Mouse (Mus musculus) CH12.LX (cell line): Measurements from ENCODE around the gene Zfp629. TPM values are rescaled to one million over a fixed set of nuclear protein-coding genes. Genes with fewer than 3 reads are reported as not detected.

Source experiments
- DNase-seq: peaks from one replicate; pipeline ENCODE4 v3.0.0-alpha.2; 2013; ENCODE audit errors: extremely low read depth
- H3K27ac ChIP-seq: 2 replicates; pipeline ENCODE4 v1.5.1; 2012; ENCODE audit warnings: low read depth, mild to moderate bottlenecking, control low read depth, moderate library complexity; ENCODE audit not compliant: insufficient read depth
- H3K27me3 ChIP-seq: replicated peaks from 2 replicates; pipeline ENCODE3; 2012; ENCODE audit warnings: inconsistent platforms
- H3K36me3 ChIP-seq, 2 experiments: replicated peaks in 1 of 2; 2 replicates each; pipeline versions ENCODE3 to v1.6.1; 2012; ENCODE audit warnings: inconsistent platforms in 1 of 2, low read length in 1 of 2, mild to moderate bottlenecking in 1 of 2, mixed read lengths in 1 of 2, moderate library complexity in 1 of 2; ENCODE audit not compliant: control insufficient read depth in 1 of 2, insufficient read depth in 1 of 2
- H3K4me1 ChIP-seq, 2 experiments: 2 replicates each; pipeline ENCODE4 v1.6.1; 2012; ENCODE audit warnings: inconsistent platforms in 1 of 2, moderate library complexity in 1 of 2; ENCODE audit not compliant: insufficient read depth in 2 of 2, control insufficient read depth in 1 of 2
- H3K4me2 ChIP-seq: 2 replicates; pipeline ENCODE4 v1.6.1; 2012; ENCODE audit warnings: low read depth, mild to moderate bottlenecking, control low read depth; ENCODE audit not compliant: poor library complexity, insufficient read depth, severe bottlenecking
- H3K4me3 ChIP-seq, 3 experiments: fragments of 150-350 bp in 1 of 3; sonication (generic) in 1 of 3; replicated peaks in 1 of 3; 2 replicates each; pipeline versions ENCODE3 to v1.5.1; 2011 to 2012; ENCODE audit warnings: low read depth in 2 of 3, low read length in 2 of 3, mild to moderate bottlenecking in 2 of 3, moderate library complexity in 2 of 3, control low read depth in 1 of 3, improper control_type of control experiment in 1 of 3, inconsistent platforms in 1 of 3, mixed read lengths in 1 of 3; ENCODE audit not compliant: poor library complexity in 1 of 3
- H3K79me2 ChIP-seq: replicated peaks from 2 replicates; pipeline ENCODE4 v1.6.1; 2012; ENCODE audit warnings: mild to moderate bottlenecking, moderate library complexity; ENCODE audit not compliant: control insufficient read depth, poor library complexity, insufficient read depth, severe bottlenecking; ENCODE audit errors: extremely low read depth
- H3K9ac ChIP-seq: 2 replicates; pipeline ENCODE4 v1.6.1; 2012; ENCODE audit warnings: low read depth, mild to moderate bottlenecking, control low read depth, moderate library complexity; ENCODE audit not compliant: insufficient read depth
- H3K9me3 ChIP-seq: replicated peaks from 2 replicates; pipeline ENCODE3; 2012; ENCODE audit warnings: low read length, inconsistent platforms, mixed read lengths
- CTCF ChIP-seq, 2 experiments: IDR thresholded peaks in 1 of 2; conservative IDR thresholded peaks in 1 of 2; 2 replicates each; pipeline ENCODE4 v1.5.1; 2011 to 2012; ENCODE audit warnings: low read depth in 2 of 2, low read length in 2 of 2, improper control_type of control experiment in 1 of 2, inconsistent platforms in 1 of 2, mild to moderate bottlenecking in 1 of 2, moderate library complexity in 1 of 2
- ELF1 ChIP-seq: IDR thresholded peaks from 2 replicates; pipeline ENCODE4 v1.6.1; 2014; ENCODE audit warnings: low read depth, mild to moderate bottlenecking, inconsistent platforms, low read length, improper control_type of control experiment
- ETS1 ChIP-seq: conservative IDR thresholded peaks from 2 replicates; pipeline ENCODE4 v1.6.1; 2012; ENCODE audit warnings: low read depth, mild to moderate bottlenecking, inconsistent platforms, low read length, improper control_type of control experiment, moderate library complexity
- JUN ChIP-seq: IDR thresholded peaks from 2 replicates; pipeline ENCODE4 v1.6.1; 2011; ENCODE audit warnings: low read depth, mild to moderate bottlenecking, low read length, improper control_type of control experiment, moderate library complexity; ENCODE audit not compliant: insufficient read depth
- KAT2A ChIP-seq: IDR thresholded peaks from 2 replicates; pipeline ENCODE4 v1.6.1; 2012; ENCODE audit warnings: low read length, improper control_type of control experiment, inconsistent platforms; ENCODE audit not compliant: insufficient replicate concordance
- MAFK ChIP-seq: IDR thresholded peaks from 2 replicates; pipeline ENCODE4 v1.6.1; 2011; ENCODE audit warnings: low read length, improper control_type of control experiment; ENCODE audit not compliant: insufficient replicate concordance
- MAX ChIP-seq: IDR thresholded peaks from 2 replicates; pipeline ENCODE4 v1.6.1; 2011; ENCODE audit warnings: low read length, improper control_type of control experiment
- PAX5 ChIP-seq: IDR thresholded peaks from 2 replicates; pipeline ENCODE4 v1.6.1; 2012; ENCODE audit warnings: low read length, inconsistent platforms, mixed read lengths
- POLR2A ChIP-seq: IDR thresholded peaks from 2 replicates; pipeline ENCODE4 v1.6.1; 2011; ENCODE audit warnings: low read depth, mild to moderate bottlenecking, improper control_type of control experiment, low read length
- POLR2AphosphoS2 ChIP-seq: IDR thresholded peaks from 2 replicates; pipeline ENCODE4 v1.6.1; 2011; ENCODE audit warnings: low read depth, low read length, improper control_type of control experiment
- RAD21 ChIP-seq: IDR thresholded peaks from 2 replicates; pipeline ENCODE4 v1.6.1; 2011; ENCODE audit warnings: low read depth, mild to moderate bottlenecking, low read length, improper control_type of control experiment, moderate library complexity
- RCOR1 ChIP-seq: conservative IDR thresholded peaks from 2 replicates; pipeline ENCODE4 v1.6.1; 2012; ENCODE audit warnings: low read depth, mild to moderate bottlenecking, inconsistent platforms, low read length, improper control_type of control experiment
- UBTF ChIP-seq: IDR thresholded peaks from 2 replicates; pipeline ENCODE4 v1.6.1; 2012; ENCODE audit warnings: low read depth, mild to moderate bottlenecking, inconsistent platforms, low read length, improper control_type of control experiment, moderate library complexity
- USF1 ChIP-seq: IDR thresholded peaks from 2 replicates; pipeline ENCODE4 v1.6.1; 2014; ENCODE audit warnings: low read depth, mild to moderate bottlenecking, inconsistent platforms, low read length, improper control_type of control experiment
- ZC3H11A ChIP-seq: IDR thresholded peaks from 2 replicates; pipeline ENCODE4 v1.6.1; 2012; ENCODE audit warnings: low read depth, mild to moderate bottlenecking, inconsistent platforms, low read length, improper control_type of control experiment
- ZNF384 ChIP-seq: IDR thresholded peaks from 2 replicates; pipeline ENCODE4 v1.6.1; 2012; ENCODE audit warnings: low read depth, low read length, improper control_type of control experiment, inconsistent platforms
- dilution Hi-C: fragments of 300-500 bp; cut with MboI; formaldehyde crosslinking; loops from 2 replicates; pipeline ENCODE4 v1.14.3; 2020; ENCODE audit warnings: low sequenced_read_pairs; ENCODE audit not compliant: extremely low pct_unique_long_range_greater_than_20kb, extremely low pct_ligation_motif_present
- in situ Hi-C: fragments of 300-500 bp; cut with MboI; formaldehyde crosslinking; loops from 3 replicates; pipeline ENCODE4 v1.14.3; 2019; ENCODE audit warnings: low sequenced_read_pairs, low pct_ligation_motif_present, low pct_unique_long_range_greater_than_20kb, mixed read lengths
- polyA plus RNA-seq: library from polyadenylated mRNA; unstranded; fragments of >175 nt; gene quantifications from 2 replicates; pipeline ENCODE4 v1.2.1, GENCODE M21; 2012; ENCODE audit warnings: low read depth; ENCODE audit not compliant: insufficient read length
- total RNA-seq, 2 experiments: library from RNA; depleted of rRNA; stranded (reverse); fragments of 300-350 nt in 1 of 2; fragments of >200 nt in 1 of 2; gene quantifications; 2 replicates each; pipeline ENCODE4 v1.2.3; 2012 to 2014

The Zfp629 gene
- total and polyA plus RNA-seq, 3 experiments: 0.38 to 3.2 (median 0.94) TPM

DNA sequence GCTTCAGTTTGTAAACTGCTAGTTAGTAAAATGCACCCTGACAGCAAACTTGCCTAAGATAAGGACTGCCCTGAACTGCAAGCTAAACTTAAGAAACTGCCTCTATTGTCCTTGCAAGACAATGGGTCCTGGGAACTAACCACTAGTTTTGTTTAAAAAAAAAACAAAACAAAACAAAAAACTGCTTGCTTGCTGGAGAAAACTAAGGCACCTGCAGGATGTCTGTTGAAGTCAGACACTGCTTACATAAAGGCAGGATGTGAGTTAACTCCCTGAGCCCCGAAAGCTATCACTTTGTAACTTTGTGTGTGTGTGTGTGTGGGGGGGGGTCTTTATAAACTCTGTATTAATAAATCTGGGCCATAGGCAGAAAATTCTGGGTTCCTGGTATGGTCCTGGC, 1.3 kb upstream of the Zfp629 start:
- Histone ChIP-seq H3K27me3 (peaks cover 38% of the 10 kb centered on the region), H3K9ac (no peak overlapping the region), H3K4me3 (no peak overlapping the region), H3K9me3 (peaks cover 3% of the 10 kb centered on the region), H3K27ac (no peak overlapping the region), H3K36me3 (peaks cover 2 to 3% of the 10 kb centered on the region in 2 experiments), H3K4me2 (no peak overlapping the region), H3K79me2 (no peaks in the 10 kb centered on the region), H3K4me1 (peaks cover 4 to 12% of the 10 kb centered on the region in 2 experiments; a peak in 2 of 4 replicates)
- no peak for DNase-seq
- in situ Hi-C loops (no loop called here), dilution Hi-C loops (no loop called here)
- no peak for TF ChIP-seq USF1

DNA sequence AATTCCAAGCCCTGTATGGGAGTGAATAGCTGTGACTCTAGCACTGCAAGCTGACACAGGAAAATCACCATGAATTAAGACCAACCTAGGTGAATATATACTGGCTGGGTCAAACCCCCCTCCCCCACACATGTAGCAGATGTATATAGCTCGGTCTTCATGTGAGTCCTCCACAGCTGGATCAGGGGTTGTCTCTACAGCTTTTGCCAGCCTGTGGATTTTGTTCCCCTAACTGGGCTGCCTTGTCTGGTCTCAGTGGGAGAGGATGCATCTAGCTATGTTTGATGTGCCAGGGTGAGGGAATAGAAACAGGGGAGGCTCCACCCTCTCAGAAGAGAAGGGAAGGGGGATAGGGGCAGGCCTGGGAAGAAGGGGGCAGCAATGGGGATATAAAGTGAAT, 739 bp upstream of the Zfp629 start:
- in situ Hi-C loops: no loop called here
- no peak for DNase-seq
- dilution Hi-C loops: no loop called here
- Histone ChIP-seq H3K4me3 (no peak overlapping the region), H3K4me2 (no peak overlapping the region), H3K79me2 (no peaks in the 10 kb centered on the region)
- TF ChIP-seq MAX (no peak), MAFK (no peak), RCOR1 (no peak), ZC3H11A (no peak), PAX5 (no peak), JUN (no peak), ETS1 (no peak), ZNF384 (no peak), ELF1 (no peak), POLR2A (no peak), RAD21 (no peak), CTCF (conservative IDR thresholded peaks at IDR 0.05 in 1 of 2, IDR thresholded peaks at IDR 0.05 in 1 of 2; ENCODE audit: low read depth in 2 of 2, low read length in 2 of 2) (no peak), KAT2A (no peak)
- TF ChIP-seq, all 38 proteins: peak for 0
- Histone ChIP-seq H3K9ac (no peak overlapping the region), H3K4me1 (peaks cover 4 to 12% of the 10 kb centered on the region in 2 experiments; a peak in 2 of 4 replicates), H3K27me3 (peaks cover 38% of the 10 kb centered on the region), H3K27ac (no peak overlapping the region), H3K9me3 (peaks cover 8% of the 10 kb centered on the region), H3K36me3 (peaks cover 7 to 8% of the 10 kb centered on the region in 2 experiments)

DNA sequence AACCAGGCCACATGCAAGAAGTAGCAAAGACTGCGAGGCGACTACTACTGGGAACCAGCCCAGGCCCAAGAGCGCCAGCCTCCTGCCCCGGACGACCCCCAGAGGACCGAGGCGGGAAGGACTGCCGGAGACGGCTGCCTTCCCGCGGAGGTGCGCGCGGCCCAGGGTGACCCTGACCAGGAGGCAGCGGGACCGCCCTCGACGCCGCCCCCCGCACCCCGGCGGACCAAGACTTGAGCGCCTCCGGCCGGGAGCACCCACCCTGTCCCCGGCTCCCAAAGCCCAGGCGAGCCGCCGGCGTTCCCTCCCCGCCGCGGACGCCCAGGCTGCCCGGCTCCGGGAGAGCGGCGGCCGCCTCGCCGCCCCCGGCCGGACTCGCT, 1.1 kb downstream of the Zfp629 start:
- dilution Hi-C loops: no loop called here
- no peak overlapping the region for H3K27ac ChIP-seq

More for the DNA sequence above, 1.1 kb downstream of the Zfp629 start:
- Histone ChIP-seq H3K4me2 (peak overlapping the region; percentile 86), H3K36me3 (peaks cover 14% of the 10 kb centered on the region in 2 experiments), H3K4me1 (peaks cover 4 to 12% of the 10 kb centered on the region in 2 experiments; a peak in 2 of 4 replicates), H3K27me3 (peaks cover 38% of the 10 kb centered on the region), H3K79me2 (no peaks in the 10 kb centered on the region), H3K4me3 (peak overlapping the region; percentile 38 to 67 (median 51)), H3K9me3 (peaks cover 9% of the 10 kb centered on the region), H3K9ac (peak overlapping the region; percentile 97)
- in situ Hi-C loops: no loop called here
- DNase-seq: no peak
- TF ChIP-seq UBTF: peak; percentile 73
- no peak for TF ChIP-seq POLR2AphosphoS2
